Mouse (Mus musculus): ENCODE measurements around the gene Pde10a.

DNA sequence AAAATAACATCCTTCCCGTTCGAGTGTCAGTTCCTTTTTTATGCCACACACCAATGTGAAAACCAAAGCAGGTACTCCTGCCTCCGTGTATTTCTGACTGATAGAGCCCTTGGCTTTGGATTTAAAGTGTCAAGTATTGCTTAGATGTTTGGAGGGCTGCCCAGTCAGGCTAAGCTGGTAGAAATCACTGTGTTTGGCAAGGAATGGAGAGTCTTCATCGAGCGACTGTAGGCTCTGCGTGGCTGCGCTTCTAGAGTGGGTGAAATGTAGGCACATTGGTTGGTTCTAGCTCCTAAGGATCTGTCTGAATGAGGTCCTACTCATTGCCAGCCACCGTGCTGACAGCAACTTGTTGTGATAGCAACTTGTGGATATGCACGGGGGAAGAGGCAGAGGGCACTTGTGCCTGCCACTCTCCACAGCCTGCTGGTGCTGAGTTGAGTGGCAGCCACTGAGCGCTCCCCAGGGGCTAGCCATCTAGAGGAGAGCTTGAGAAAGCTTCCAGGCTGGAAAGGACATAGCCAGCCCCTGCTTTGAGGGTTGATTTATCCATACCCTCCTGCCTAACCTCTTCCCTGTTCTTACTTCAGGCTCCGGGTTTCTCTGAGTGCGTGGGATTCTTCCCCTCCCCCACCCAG lies 287.2 kb downstream of the Pde10a start:
- TF ChIP-seq CTCF (IDR thresholded peaks at IDR 0.05; ENCODE audit: low read depth, low read length) (no peak), POLR2A (IDR thresholded peaks at IDR 0.05; ENCODE audit: borderline replicate concordance, low read depth, low read length) (no peak)
